Mouse (Mus musculus): ENCODE measurements around the gene Gm1123.

The Gm1123 gene

DNA sequence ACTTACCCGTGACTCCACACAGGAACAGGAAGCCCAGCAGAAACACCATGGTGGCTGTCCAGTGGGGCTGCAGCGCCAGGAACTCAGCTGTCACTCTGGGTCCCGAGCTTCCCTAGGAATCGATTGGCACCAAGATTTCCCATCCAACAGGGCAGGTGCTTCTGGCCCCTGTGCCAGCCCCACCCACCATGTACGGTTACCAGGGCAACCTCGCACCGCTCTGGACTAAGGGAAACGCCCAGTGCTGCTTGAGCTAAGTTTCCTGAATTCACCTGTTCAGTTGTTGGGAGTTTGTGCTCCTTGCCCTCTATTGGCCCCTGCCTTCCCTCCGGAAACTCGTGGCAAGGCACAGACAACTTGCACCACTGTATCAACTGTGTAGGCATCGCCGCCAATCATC, at the start of gene Gm1123:
Gene Gm1123 (minus strand): TSS at position 141 of the 400 bp plus-strand sequence.
- no peak for DNase-seq (ENCODE audit: extremely low spot score, low spot score)

DNA sequence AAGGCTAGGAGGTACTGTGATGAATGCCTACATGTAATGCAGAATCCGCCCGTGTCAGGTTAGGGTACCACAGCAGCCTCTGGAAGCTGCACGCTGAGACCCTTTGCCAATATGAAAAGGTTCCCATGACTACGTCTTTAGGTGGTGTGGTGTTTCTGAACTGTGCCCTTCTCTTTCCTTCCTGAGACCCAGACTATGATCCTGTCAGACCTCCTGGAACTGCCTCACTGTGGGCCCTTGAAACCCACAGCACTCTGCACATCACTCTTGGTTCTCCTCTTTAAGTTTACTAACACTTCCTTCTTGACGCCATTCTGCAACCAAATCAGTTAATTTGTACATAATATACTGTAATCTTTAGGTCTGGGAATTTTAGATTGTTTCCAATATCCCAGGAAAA, 46.2 kb upstream of the Gm1123 start:
- DNase-seq (ENCODE audit: extremely low spot score, low spot score), result no peak

- DNase-seq (ENCODE audit: extremely low spot score, low spot score), result no peak
Measured at GRCm38 (mm10) chr9:99081308-99081707, 45.8 kb upstream of the Gm1123 start.

GRCm38 (mm10) chr9:99080657-99081056, 45.1 kb upstream of the Gm1123 start:
- DNase-seq (ENCODE audit: extremely low spot score, low spot score), result no peak

DNA sequence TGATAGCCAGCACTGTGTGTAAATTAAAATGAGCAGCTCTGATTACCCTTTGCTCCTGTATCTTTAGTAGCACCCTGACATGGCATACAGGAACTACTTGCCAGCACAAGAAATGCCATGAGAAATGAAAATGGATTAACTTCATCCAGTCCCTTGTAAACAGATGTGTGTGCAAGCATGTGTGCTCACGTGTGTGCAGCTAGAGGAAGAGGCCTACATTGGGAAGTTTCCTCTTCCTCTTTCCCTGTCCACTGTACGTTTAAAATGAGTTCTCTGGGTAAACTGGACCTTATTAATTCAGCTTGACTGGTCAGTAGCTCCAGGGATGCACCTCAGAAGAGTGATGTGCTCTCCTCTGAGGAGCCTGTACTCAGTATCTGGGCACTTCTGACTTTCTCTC, 38.9 kb upstream of the Gm1123 start:
- no peak for DNase-seq (ENCODE audit: extremely low spot score, low spot score)

DNA sequence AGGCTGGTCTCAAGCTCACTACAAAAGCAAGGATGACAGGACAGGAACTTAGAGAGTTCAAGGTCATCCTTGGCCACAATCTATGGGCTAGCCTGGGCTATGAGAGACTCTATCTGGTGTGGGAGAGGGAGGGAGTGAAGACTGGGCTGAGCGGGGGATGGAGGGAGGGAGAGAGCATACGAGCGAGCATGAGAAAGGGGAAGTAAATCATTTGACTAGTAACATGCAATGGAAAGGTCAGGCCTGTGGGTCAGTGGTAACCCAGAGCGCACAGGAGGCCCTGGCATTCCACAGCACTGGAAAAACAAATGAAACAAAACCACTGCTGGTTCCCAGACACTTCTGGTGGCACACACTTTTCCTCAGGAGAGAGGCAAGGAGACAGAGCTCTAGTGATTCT, 37.0 kb upstream of the Gm1123 start:
- peak; percentile 24 for DNase-seq (ENCODE audit: extremely low spot score, low spot score)

GRCm38 (mm10) chr9:99065311-99065710, 29.8 kb upstream of the Gm1123 start:
- DNase-seq (ENCODE audit: extremely low spot score, low spot score), result no peak

DNA sequence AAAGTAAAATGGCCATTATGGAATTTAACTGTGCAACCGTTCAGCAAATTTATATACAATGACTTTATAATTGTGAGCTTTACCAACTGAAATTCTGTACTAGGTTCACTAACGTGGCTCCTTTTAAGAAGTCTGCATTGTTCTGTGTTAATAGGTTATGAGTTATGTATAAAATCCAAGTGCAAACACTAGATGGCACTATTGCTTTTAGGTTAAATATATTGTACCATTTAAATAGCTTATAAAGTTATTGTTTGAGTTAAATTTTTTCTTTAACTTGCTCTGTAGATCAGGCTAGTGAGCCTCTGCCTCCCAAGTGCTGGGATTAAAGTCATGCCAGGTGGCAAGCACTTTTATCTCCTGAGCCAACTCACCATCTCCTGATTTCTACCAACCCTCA, 28.7 kb upstream of the Gm1123 start:
- no peak for DNase-seq (ENCODE audit: extremely low spot score, low spot score)

DNA sequence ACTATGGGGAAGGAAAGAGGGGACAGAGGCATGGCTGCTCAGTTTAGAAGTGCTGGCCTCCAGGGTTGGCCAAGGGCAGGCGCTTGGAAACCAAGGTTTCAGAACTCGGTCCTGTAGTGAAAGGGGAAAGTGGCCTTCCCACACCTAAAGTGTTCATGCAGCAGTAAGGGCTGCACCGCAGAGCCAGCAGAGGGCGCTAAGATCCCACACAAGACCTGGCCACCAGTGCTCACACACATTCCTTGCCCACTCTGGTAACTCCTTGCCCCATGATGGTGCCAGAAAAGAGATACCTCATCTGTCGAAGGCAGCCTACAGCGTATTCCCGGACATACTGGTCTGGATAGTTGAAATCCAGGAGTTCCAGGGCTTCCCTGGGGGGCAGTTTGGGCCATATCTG, 27.0 kb upstream of the Gm1123 start:
- peak; percentile 83 for DNase-seq (ENCODE audit: extremely low spot score, low spot score)

GRCm38 (mm10) chr9:99057751-99058150, 22.2 kb upstream of the Gm1123 start:
- DNase-seq (ENCODE audit: extremely low spot score, low spot score), result no peak

DNA sequence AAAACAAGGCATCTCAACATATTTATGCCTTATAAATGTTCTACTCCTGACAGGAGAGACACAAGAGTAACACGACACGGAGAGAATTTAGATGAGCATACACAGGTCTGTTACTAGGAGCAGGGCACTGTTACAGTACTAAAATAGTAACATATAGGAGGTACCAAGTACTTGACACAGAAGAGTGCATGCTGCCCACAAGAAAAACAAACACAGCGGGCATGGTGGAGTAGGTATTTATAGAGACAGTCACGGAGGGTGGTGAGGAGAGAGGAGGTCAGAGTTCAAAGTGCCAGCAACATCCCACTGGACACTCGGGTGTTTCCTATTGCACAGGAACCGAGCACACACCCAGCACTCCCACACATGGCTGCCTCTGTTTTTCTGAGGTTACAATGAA, 14.2 kb upstream of the Gm1123 start:
- DNase-seq (ENCODE audit: extremely low spot score, low spot score), result no peak

DNA sequence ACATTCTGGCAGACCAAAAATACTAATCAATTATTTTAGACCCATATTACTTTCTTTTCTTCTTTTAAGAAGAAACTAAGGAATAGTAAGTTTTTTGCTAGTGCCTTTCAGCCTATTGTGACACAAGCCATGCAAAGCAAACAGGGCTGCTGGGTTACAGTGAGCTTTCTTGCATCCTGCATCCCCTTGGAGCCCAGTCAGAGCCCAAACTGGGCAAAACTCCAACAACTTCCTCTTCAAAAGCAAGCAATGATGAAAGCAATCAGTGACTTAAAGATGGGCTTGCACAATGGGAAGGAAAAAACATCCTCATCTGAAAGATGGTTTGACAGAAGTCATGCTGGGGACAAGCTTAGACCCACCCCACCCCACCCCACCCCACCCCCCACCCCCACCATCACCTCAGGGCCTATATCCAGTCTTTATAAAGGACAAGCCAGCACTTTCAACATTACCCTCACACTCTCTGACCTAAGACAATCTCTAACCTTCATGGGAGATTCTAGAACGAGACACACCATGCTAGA, 13.3 kb upstream of the Gm1123 start:
- no peak for DNase-seq (ENCODE audit: extremely low spot score, low spot score)

- DNase-seq (ENCODE audit: extremely low spot score, low spot score), result no peak
Measured at GRCm38 (mm10) chr9:99044761-99045160, 9.2 kb upstream of the Gm1123 start.

DNA sequence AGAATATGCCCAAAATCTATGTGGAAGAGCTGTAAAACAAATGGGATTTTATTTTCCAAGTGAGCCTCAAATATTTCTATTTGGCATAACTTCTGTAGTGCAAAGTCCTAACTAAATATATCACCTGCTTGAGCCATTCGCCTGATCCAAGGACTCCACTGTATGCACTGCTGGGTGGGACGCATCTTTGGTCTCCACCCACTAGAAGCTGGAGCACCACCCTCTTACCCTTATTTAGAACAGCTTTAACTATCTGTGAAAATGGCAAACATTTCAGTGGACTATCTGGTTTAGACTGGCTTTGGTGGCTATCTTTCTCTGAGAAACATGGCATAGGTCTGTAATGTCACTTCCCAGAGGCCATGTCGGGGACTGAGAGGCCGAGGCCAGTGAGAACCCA, 7.1 kb upstream of the Gm1123 start:
- no peak for DNase-seq (ENCODE audit: extremely low spot score, low spot score)

DNA sequence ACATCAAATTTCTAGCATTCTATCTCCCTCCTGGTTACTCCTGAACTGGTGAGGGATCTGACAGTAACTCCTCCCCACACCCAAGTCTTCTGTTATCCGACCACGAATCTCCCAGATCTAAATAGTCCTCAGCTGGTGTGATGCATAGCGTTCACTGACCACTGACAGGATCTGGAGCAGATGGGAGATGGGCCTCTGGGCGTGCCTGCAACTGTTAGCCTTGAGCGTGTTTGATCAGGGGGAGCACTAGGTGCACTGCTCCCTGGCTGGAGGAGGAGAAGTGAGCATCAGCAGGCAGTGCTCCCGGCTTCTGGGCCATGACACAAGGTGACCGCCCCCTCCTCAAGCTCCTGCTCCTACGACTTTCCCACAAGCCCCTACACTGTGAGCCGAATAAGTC, 6.5 kb upstream of the Gm1123 start:
- no peak for DNase-seq (ENCODE audit: extremely low spot score, low spot score)

- DNase-seq (ENCODE audit: extremely low spot score, low spot score), result no peak
Measured at GRCm38 (mm10) chr9:99034111-99034510, 1.4 kb downstream of the Gm1123 start.

- DNase-seq (ENCODE audit: extremely low spot score, low spot score), result no peak
Measured at GRCm38 (mm10) chr9:99032031-99032430, 3.5 kb downstream of the Gm1123 start.

DNA sequence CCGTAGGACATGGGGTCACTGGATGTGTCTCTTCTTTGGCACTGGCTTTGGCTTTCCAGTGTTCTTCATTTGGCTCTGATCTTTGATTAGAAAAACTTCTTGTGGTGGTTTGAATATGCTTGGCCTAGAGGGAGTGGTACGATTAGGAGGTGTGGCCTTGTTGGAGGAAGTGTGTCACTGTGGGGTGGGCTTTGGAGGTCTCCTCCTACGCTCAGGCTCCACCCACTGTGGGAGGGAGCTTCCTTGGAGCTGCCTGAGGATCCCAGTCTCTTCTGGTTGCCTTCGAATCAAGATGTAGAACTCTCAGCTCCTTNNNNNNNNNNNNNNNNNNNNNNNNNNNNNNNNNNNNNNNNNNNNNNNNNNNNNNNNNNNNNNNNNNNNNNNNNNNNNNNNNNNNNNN, 13.8 kb downstream of the Gm1123 start:
- DNase-seq (ENCODE audit: extremely low spot score, low spot score), result no peak

DNA sequence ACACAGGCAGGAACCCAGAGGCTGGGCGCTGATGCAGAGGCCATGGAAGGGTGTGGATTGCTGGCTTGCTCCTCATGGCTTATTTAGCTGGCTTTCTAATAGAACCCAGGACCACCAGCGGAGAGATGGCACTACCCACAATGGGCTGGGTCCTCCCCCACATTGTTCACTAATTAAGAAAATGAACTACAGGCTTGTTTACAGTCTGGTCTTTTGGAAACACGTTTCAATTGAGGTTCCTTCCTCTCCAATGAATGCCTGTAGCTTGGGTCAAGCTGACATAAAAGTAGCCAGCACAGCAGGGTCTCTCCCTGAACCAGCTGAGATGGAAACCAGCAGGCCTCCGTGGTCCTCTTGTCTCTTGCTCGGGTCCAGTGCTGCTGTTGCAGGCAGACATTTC, 14.3 kb downstream of the Gm1123 start:
- no peak for DNase-seq (ENCODE audit: extremely low spot score, low spot score)

GRCm38 (mm10) chr9:99017679-99018078, 17.8 kb downstream of the Gm1123 start:
- no peak for DNase-seq (ENCODE audit: extremely low spot score, low spot score)

GRCm38 (mm10) chr9:99016759-99017158, 18.8 kb downstream of the Gm1123 start:
- no peak for DNase-seq (ENCODE audit: extremely low spot score, low spot score)

DNA sequence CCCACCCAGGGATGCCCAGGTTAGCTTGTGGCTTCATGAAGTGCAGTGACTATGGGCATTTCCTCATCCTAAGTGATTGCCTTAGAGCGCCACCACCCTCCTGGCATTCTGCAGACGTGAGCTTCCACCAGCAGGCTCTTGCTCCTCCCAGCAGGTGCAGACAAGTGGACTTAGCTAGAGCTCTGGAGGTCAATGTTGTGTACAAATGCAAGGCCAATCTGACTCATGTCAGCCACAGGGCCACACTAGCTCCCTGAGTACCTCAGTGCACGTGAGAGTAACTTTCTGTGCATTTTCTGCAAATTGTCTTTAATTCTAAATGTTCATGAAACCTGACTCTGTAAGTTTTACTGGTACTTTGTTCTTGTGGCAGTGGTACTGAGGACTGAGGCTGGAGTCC, 19.2 kb downstream of the Gm1123 start:
- DNase-seq (ENCODE audit: extremely low spot score, low spot score), result no peak

GRCm38 (mm10) chr9:99009898-99010199, 25.7 kb downstream of the Gm1123 start:
- no peak for DNase-seq (ENCODE audit: extremely low spot score, low spot score)
